Mouse (Mus musculus) spleen, adult 18-20 months (tissue): Measurements from ENCODE around the gene Ccr9.
"Not testable (repeated sequence)": the region's sequence is repeated elsewhere in the genome, so short reads cannot be mapped to it uniquely, and the experiment has no call there.

Experiments
- DNase-seq, 2 experiments: peaks; one replicate each; pipeline ENCODE4 v3.0.0; 2022; ENCODE audit warnings: mixed read lengths in 2 of 2

Gene Ccr9

DNA sequence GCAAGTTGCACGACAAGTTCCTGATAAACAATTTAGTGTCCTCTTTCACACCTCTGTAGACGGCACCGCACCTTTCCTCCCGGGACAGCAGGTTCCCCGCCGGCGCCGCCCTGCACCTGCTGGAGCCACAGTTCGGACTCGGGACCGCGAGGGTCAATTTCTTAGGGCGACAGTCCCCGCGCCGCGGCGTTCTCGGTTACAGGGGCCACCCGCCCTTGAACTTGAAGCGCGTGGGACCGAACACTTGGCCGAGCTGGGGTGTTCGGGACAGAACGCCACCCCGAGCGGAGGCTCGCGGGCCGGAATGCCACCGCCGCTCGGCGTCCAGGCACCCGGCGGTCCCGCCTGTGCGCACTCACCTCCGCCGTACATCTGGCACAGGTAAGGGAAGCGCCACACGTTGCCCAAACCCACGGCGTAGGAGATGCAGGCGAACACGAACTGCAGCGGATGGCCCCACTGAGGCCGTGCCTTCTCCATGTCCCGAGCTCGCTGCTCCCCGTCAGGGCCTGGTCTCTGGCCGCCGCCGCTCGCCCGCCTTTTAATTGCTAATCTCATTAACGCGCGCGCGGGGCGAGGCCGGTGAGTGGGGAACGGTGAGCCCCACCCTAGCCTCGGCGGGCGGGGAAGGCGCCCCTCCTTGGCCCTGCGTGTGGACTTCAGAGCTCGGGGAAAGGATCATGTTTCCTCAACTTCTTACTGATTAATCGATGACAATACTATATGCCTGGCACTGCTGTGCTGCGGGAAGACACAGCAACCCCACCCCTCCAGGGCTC lies at the start of gene Ccr9, which contains the start of gene Slc6a20a:
Gene Ccr9 (plus strand): TSS at position 113 of the 779 bp plus-strand sequence.
Gene Slc6a20a (minus strand): TSS at position 559 of the 779 bp plus-strand sequence.
- peak in 1 of 2 experiments; percentile 18 for DNase-seq

DNA sequence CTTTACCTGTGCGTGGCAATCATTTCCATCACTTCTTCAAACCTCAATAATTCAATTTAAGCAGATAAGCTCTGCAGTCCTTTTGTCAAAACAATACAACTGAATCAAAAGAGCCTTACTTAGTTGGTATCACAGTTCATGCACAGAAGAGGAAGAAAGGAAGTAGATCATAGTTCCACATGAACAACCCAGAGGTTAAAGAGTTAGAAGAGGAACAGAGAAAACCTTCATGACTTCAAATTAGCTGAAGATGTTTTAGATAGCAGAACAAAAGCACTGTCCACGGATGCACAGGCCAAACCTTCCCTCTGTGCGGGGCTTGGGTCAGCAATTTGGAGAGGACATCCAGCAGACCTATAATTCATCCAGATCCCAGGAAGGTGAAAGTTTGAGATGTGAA lies 46.6 kb upstream of the Ccr9 start:
- DNase-seq, result no peak

DNA sequence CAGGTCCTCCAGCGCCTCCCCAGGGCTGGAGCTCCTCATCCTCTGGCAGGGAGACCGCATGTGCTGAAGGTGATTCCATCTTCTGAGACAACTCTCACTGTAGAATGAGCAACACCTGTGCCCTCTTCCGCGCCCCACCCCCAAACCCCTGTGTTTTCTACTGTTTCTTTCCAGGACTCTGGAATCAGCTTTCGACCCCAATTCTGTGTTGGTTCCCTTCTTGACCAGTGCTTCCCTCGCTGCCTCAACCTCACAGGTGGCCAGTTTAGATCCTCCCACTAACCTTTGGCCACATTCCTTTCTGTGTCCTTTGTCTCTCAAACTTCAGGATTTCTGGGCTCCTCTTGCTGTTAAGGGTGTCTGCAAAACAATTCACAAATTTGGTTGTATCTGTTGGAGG lies 46.0 kb upstream of the Ccr9 start, which contains the start of gene Slc6a20b:
Gene Slc6a20b (minus strand): TSS at position 285 of the 400 bp plus-strand sequence.
- no peak for DNase-seq

DNA sequence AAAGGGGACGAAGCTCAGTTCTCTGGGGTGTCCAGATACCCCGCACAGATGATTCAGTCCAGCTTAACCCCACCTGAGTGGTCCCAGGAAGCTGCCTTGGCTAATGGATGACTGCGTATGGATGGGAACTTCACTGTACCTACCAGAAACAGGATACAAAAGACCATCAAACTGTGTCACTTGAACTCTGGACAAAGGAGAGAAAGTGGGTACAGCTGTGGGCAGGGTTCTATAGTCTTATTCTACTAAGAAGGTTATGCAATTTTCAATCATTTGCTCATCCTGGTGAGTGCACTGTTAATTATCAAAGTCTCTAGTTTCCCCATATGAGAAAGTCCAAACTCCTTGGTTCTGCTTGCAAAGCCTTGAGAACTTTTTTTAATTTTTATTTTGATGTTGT lies 45.2 kb upstream of the Ccr9 start:
- no peak for DNase-seq

DNA sequence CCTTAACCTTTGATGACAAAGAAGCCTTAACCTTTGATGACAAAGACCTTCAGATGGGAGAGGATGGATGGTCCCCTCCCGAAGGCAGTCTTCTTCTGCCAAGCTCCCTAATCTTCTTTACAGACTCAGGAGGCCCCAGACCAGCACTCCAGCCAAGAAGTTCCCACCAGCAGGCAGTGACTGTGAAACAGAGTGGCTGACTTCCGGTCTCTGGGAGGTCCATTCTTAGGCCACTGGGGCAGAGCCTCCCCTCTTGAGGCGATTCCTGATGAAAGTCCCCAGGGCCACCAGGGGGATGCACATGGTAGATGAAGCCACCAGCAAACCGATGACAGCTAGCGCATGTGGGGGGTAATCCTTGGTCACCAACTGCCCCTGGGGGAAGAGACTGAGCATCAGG lies 41.5 kb upstream of the Ccr9 start:
- DNase-seq, result no peak

DNA sequence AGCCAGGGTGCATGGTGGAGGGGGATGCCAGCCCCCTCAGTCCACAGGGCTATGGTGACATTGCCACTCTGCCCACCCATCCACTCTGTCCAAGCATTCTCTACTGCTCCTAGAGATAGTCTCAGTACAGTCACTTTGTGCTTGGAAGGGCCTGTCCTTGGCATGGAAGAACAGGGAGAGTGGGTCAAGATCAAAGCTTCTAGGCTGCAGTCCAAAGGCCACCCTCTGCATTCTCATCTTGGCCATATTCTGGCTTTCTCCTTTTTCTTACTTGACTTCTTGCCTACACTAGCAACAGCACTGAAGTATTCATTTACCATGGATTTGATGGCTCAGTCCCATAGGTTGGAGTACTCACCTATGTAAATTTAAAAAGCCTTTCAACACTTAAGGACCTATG lies 40.0 kb upstream of the Ccr9 start:
- DNase-seq, result no peak

DNA sequence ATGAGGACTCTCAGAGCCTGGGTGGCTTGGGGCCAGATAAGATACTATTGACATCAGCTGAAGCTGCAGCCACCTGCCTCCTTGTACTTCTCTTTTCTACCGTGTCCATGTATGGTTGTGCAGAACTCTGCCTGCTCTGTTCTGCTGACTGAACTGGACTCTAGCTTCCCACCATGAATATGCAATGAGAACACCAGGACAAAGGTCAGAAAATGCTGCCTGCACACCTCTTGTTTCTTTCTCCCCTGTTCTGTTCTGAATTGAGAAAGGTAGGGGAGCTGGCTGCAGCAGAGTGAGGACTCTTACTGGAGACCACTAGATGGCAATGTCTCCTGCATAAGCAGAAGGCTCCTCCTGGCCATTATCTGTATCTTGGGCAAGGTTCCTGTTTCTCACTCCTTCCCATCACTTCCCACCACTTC lies 39.6 kb upstream of the Ccr9 start:
- peak in 1 of 2 experiments; percentile 13 for DNase-seq

DNA sequence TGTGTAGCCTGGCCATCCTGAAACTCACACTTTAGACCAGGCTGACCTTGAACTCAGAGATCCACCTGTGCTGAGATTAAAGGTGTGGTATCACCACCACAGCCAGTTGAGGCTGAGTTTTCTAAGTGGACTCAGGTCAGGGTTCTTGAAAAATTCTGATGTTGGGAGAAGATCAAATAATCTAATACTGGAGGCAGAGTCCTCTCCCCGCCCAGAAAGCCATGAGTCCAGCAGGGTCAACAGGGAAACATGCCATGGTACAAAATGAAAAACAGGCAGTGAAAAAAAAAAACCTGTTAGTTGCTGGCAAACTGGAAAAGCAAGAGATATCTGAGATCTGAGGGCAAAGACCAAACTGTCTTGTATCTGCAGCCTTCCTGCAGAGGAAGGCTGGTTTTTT lies 38.1 kb upstream of the Ccr9 start:
- no peak for DNase-seq

DNA sequence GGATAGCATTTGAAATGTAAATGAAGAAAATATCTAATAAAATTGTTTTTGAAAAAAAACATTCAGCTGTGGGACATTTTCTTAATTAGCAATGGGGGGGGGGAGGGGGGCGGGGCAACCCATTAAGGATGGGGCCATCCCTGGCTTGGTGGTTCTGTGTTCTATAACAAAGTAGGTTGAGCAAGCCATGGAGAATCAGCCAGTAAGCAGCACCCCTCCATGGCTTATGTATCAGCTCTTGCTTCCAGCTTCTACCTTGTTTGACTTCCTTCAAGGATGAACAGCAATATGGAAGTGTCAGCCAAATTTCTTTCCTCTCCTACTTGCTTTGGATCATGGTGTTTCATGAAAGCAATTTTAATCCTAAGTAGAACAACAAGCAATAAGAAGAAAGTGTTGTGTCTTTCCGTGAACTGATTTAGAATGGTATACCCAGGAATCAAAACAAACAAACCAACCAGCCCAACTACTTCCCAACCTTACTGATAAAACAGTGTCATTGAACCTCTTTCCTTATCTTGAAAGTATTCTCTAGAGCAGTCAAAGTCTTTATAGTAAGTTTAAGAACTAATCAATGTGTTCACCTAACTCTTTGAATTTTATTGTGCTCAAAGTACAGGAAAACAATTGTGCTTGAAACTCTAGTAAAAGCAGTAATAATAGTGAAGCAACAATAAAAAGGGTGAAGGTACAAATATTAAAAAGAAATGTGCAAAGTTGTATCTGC lies 28.3 kb upstream of the Ccr9 start:
- DNase-seq, result no peak

DNA sequence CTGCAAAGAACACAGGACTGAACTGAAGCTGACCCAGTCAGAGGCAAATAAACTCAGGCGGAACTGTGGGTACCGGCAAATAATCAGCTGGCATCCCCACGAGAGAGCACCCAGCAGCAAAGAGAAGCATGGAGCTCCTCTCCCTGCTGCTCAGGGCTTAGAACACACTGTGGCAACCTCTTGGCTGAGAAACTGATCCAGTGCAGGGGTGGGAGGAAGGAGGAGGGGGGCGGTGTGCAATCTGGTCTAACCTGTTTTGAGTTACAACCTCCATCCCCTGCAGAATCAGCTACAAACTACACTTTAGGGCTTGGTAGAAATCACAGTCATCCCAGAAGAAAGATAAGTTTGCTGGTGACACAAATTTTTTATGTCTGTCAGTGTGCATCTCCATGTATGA lies 26.9 kb upstream of the Ccr9 start:
- no peak for DNase-seq

DNA sequence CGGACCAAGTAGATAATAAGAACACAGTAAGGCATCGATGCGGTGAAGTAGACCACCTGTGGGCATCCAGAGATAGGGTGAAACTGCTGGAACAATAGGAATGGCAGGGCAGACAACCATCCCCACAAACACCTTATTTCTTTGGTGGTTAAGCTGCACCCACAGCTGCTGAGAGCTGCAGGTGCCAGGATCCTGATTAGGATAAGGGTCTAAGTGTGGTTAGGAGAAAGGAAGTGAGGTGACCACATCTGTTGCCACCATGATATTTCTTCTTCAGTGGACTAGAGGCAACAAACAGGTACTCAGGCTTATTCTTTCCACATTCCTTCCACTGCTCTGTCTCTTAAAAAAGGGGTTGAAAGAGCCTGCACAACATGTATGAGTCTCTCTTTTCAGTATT lies 20.8 kb upstream of the Ccr9 start:
- no peak for DNase-seq

DNA sequence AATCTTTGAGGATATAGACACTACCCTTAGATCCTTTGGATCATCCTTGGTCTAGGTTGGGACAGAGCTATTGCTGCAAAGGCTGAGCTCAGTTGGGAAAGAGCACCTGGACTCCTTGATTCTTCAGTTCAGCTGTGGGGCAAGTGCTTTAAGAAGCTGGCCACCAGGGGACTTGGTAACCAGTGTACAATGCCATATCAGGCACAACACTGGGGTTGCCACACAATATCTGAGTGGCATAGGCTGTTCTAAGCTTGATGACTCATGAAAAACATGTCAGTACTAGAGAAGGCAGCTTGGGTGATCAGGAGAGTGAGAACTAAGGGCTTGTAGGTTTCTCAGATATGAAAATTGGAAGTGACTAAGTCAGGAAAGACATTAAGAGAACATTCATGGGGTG lies 19.3 kb upstream of the Ccr9 start:
- no peak for DNase-seq

DNA sequence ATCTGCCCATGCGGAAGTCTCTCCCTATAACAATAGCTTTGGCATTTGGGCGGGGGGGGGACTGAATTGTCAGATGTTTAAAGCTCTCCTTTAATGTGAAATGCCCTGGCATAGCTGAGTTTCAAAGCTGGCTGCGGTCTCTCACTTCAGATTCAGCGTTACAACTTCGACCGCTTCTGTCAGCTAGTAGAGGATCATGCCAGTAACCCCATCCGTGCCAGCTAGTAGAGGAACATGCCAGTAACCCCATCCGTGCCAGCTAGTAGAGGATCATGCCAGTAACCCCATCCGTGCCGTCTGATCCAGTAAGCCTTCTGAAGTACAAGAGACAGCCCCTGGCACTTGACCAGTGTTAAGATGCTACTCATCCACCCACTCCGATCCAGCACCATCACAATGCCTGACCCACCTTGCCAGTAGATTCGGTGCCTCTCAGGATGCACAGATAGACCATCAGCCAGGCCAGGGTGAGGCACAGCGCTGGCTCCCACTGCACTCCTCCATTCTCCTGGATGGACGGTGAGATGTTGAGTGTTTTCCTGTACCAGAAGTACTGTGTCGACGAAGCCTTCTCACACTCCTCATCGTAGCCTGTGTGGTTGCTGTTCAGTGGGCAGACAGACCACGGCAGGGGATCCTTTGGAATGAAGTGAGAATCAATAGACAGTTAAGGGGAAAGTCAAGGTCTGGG lies 18.1 kb upstream of the Ccr9 start:
- not testable (repeated sequence) for DNase-seq

DNA sequence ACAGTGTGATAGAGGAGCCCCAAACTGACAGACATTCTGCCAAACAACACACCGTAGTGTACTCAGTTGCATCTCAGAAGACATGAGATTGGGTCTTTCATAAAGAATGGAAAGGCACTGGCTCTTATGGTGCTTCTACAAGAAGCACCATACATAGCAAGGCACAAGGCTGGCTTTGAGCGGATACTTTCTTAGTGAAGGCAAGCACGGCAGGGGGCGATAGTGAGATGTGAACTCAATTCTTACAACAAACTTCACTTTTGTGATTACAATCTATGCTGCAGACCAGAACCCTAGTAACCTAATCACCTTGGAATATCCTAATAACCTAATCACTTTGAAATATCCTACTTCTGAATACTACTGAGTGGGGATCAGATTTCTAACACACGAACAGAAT lies 12.6 kb upstream of the Ccr9 start:
- DNase-seq, result peak; percentile 21 to 68

DNA sequence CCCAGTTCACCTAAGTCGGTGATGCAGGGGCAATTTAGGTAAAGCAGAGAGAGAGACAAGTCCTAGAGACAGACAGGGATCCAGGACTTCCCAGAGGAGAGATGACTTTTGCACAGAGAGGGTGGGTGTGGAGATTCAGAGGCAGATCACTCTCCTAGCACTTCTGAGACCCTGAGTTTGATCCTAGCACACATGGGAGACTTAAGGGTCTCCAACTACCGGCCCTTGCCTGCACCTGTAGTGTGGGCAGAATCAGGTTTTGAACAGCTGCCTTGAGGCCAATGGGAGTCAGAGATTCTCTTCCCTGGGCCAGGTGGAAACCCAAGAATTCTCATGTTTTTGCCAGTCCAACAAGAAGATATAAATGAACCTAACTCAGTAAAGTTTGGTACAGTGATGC lies 959 bp downstream of the Ccr9 start:
- DNase-seq, result no peak

DNA sequence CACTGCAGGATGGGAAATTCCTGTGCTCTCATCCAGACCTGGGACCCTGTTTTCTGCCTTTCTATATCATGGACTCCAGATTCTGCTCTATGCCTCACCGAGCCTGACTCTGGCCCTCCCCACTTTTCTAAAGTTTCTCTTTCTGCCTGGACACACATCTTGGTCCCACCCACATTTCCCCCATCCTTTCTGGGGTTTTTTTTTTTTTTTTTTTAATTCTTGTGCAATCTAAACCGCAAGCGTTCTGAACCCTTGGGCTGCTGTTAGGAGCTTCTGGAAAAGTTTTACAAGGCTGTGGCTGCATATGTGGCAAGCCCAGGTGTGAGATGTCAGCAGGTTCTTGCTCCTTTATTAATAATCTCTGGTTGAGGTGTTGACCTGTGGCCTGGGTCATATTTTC lies 5.5 kb downstream of the Ccr9 start:
- no peak for DNase-seq

DNA sequence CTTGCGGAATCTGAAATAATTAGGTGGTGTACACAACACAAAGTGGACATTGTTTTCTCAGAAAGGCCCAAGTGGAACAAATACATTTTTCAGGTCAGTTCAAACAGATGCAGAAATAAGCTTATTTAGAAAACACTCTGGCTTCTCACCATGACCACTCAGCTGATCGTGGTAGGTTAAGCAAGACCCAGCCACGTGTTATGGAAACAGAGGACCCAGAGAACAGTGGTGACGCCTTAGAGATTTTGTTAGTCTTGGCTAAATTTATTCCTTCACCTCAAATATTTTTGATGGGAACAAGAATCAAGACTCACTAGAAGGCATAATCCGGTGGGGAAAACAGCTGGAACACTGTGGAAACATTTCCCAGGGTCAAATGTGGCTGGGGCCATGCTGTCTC lies 8.0 kb downstream of the Ccr9 start:
- no peak for DNase-seq

DNA sequence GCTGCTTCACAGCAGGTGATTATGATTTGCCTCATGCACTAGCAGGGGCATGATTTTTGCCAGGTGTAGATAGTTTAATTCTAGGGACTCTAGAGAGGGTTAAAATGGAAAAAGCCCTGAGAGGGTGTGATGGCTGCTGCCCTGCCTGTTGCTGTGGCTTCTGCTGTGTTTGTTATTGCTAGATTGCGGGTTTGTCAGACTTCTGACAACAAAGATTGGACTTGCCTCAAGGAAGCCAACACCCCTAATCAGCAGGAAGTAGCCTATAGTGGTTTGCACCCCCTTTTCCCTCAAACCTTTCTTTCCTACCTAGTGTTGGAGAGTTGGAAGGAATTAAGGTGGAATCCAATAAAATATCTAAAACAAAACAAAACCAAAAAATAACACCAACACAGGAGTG lies 10.0 kb downstream of the Ccr9 start:
- DNase-seq, result no peak

DNA sequence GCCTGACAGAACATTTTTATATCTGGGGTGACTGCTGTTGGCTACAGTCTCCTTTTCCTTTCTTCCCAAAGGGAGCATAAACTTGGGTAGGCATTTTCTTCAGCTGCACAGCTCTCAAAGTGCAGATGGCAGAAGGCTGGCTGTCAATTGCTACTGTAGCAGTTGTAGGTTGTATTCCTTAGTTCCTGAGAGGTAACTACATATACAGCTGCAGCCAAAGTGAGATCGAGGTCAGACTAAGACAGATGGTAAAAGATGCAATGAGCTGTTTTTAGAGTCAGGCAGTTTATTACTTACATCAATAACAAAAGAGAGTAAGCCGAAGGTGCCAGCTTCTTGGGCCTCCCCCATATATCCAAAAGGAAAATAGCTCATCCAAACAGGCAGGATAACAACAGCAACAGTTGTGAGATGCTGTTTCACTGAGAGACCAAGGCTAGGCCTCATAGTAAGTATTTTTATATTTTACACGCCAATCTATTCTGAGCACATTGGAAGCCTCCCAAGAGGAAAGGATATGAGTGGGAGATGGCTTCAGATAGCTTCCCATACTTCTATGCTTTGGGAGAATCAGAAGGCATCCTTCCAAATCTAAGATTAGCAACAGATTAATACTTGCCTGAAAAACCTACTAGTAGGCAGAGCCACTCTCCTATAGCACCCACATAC lies 17.5 kb downstream of the Ccr9 start:
- DNase-seq, result no peak

DNA sequence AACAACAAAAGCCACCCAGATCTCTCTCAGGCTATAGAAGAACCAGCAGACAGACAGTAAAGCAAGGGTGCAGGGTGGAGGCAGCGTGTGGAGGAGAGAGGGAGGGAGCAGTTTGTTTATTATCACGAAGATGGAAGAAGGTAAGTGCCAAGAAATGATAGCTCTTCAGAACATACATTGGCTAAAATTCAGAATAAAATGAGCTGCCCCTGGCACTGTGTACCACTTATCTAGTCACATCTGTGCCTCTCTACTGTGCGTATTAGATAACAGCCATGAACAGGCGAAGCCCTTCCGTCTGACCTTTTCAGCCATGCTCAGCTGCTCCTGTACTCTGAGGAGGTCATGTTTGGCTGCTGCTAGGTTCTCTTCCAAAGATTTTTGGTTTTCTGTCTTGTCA lies 23.6 kb downstream of the Ccr9 start:
- DNase-seq, result no peak

DNA sequence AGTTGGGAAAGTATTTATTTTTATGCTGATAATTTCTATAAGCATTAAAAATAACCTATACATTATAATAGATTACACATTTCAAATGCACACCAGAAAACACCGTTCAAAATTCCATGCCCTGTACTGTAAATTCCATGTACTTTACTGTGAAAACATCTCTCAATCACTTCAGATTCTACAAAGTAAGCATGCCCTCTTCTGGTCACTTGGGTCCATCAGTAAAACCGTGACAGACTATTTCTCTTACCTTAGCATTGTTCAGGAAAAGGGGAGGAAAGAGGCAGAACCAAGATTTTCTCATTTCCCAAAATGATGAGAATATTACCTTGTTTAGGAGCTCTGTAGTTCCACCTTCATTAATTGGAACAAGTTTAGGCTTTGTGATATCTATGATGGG lies 31.0 kb downstream of the Ccr9 start:
- no peak for DNase-seq

DNA sequence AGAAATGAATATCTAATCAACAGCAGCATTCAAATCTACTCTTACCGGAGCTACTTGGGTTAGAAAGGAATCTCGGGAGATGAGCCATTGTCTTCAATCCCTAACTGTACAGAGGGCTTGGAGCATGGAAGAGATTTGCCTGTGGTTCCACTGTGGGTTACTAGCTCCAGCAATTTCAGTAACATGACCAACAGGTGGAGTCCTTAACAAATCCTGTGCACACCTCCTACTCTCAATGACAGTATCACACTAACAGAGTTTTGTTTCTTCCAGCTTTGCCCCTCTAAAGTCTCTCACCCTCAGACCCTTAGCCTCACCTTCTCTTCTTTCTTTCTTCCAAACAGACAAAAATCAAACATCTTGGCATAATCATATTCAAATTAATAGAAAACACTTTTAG lies 34.9 kb downstream of the Ccr9 start:
- no peak for DNase-seq

DNA sequence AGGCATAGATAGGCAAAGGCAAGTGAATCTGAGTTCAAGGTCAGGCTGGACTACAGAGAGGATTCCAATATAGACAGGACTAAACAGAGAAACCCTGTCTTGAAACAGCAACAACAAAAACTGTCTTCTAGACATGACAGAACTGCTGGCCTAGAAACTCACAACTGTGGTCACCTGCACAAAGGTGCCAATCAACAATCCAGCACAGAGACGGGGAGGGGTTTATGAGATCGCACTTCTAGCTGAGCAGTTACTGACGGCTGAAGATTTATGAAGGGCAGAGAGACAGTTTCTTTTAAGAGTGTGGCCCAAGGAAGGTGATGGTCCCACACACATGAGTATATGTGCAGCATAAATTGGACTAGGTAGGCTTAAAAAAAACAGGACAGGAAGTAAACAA lies 38.1 kb downstream of the Ccr9 start:
- no peak for DNase-seq
